In genomic region chr4:97927309-97927656, GRCm38 (mm10) we compare ENCODE assay signal across 20 mouse cellular contexts.
DNase-seq lines count a peak whose midpoint lies in the region; ATAC-seq and TF ChIP-seq lines count a peak whose summit lies in the region.
"Had no signal": no experiment of that assay in that cellular context is flagged by ENCODE, and none has a peak within 500 bp of the region (broad histone marks: within the 10 kb centered on the region; RNA-seq: fewer than 3 reads in every experiment).

No protein-coding gene starts in this region.

- H3K9ac ChIP-seq in forebrain, embryonic 12.5 days = no peak overlapping the region
- H3K9ac ChIP-seq in forebrain, postnatal 0 days = no peak overlapping the region
- no peak overlapping the region for H3K9ac ChIP-seq in hindbrain, embryonic 14.5 days
- H3K9ac ChIP-seq in midbrain, embryonic 13.5 days (replicated peaks) = no peak overlapping the region
- H3K9ac ChIP-seq in midbrain, embryonic 15.5 days = no peak overlapping the region
- no peak overlapping the region for H3K9ac ChIP-seq in neural tube, embryonic 14.5 days (replicated peaks; ENCODE audit: low read depth, low read length)
- H3K9ac ChIP-seq: limb, embryonic 13.5 days; liver, embryonic 15.5 days; neural tube, embryonic 12.5 days had no signal

- no peak for ATAC-seq in forebrain, embryonic 12.5 days (ENCODE audit: low FRiP score)
- ATAC-seq in forebrain, postnatal 0 days = no peak
- ATAC-seq in hindbrain, embryonic 14.5 days (ENCODE audit: low FRiP score) = no peak
- no peak for ATAC-seq in midbrain, embryonic 13.5 days
- ATAC-seq in midbrain, embryonic 15.5 days (replicated peaks) = no peak
- ATAC-seq in neural tube, embryonic 14.5 days (ENCODE audit: low read depth) = no peak

- TF ChIP-seq CTCF in forebrain, postnatal 0 days (IDR thresholded peaks at IDR 0.05; ENCODE audit: low read depth) = no peak

- no peaks in the 10 kb centered on the region for H3K36me3 ChIP-seq in forebrain, embryonic 12.5 days (replicated peaks)
- H3K36me3 ChIP-seq in forebrain, postnatal 0 days (ENCODE audit: insufficient read depth) = no peaks in the 10 kb centered on the region
- H3K36me3 ChIP-seq in hindbrain, embryonic 14.5 days (replicated peaks; ENCODE audit: control insufficient read depth, insufficient read depth) = no peaks in the 10 kb centered on the region
- no peaks in the 10 kb centered on the region for H3K36me3 ChIP-seq in hindbrain, embryonic 10.5 days
- H3K36me3 ChIP-seq in midbrain, embryonic 13.5 days = no peaks in the 10 kb centered on the region
- no peaks in the 10 kb centered on the region for H3K36me3 ChIP-seq in midbrain, embryonic 15.5 days (replicated peaks)
- H3K36me3 ChIP-seq in neural tube, embryonic 14.5 days (ENCODE audit: control insufficient read depth, insufficient read depth, low read length) = no peaks in the 10 kb centered on the region
- H3K36me3 ChIP-seq: heart, embryonic 10.5 days; limb, embryonic 13.5 days; liver, embryonic 15.5 days; neural tube, embryonic 12.5 days had no signal

- no peak overlapping the region for H3K4me3 ChIP-seq in forebrain, embryonic 12.5 days (replicated peaks)
- H3K4me3 ChIP-seq in forebrain, postnatal 0 days (ENCODE audit: low read depth, low read length) = no peak overlapping the region
- no peak overlapping the region for H3K4me3 ChIP-seq in hindbrain, embryonic 14.5 days (replicated peaks; ENCODE audit: low read length)
- no peak overlapping the region for H3K4me3 ChIP-seq in hindbrain, embryonic 10.5 days
- no peak overlapping the region for H3K4me3 ChIP-seq in midbrain, embryonic 13.5 days (replicated peaks)
- H3K4me3 ChIP-seq in midbrain, embryonic 15.5 days = no peak overlapping the region
- no peak overlapping the region for H3K4me3 ChIP-seq in neural tube, embryonic 14.5 days (ENCODE audit: low read depth, low read length)
- H3K4me3 ChIP-seq: heart, embryonic 10.5 days; limb, embryonic 13.5 days; liver, embryonic 15.5 days; neural tube, embryonic 12.5 days had no signal

- peaks cover 39% of the 10 kb centered on the region for H3K4me1 ChIP-seq in forebrain, embryonic 12.5 days
- peaks cover 20% of the 10 kb centered on the region for H3K4me1 ChIP-seq in forebrain, postnatal 0 days (ENCODE audit: insufficient read depth)
- H3K4me1 ChIP-seq in hindbrain, embryonic 14.5 days (replicated peaks; ENCODE audit: control insufficient read depth, insufficient read depth, low read length) = peaks cover 33% of the 10 kb centered on the region
- H3K4me1 ChIP-seq in hindbrain, embryonic 10.5 days (replicated peaks) = peaks cover 7% of the 10 kb centered on the region; the same call in 1 of the 2 replicates
- H3K4me1 ChIP-seq in midbrain, embryonic 13.5 days (replicated peaks) = peaks cover 34% of the 10 kb centered on the region
- peaks cover 14% of the 10 kb centered on the region for H3K4me1 ChIP-seq in midbrain, embryonic 15.5 days
- H3K4me1 ChIP-seq in neural tube, embryonic 14.5 days (ENCODE audit: control insufficient read depth, insufficient read depth, low read length) = peaks cover 14% of the 10 kb centered on the region; the same call in 1 of the 2 replicates
- H3K4me1 ChIP-seq: heart, embryonic 10.5 days had no signal

- DNase-seq in forebrain, postnatal 0 days = no peak
- peak; percentile 67 for DNase-seq in hindbrain, embryonic 14.5 days (ENCODE audit: low spot score)
- no peak for DNase-seq in hindbrain, embryonic 10.5 days (ENCODE audit: low spot score)
- no peak for DNase-seq in thymus, adult 18-20 months
- DNase-seq: cerebellum, adult 11-12 months; cerebellum, postnatal 36 days; gastrocnemius, postnatal 36 days; kidney, adult 11 months; kidney, postnatal 14 days; right cerebral cortex, postnatal 4 days; thymus, postnatal 36 days had no signal

- H3K9me3 ChIP-seq in forebrain, embryonic 12.5 days = no peaks in the 10 kb centered on the region
- no peaks in the 10 kb centered on the region for H3K9me3 ChIP-seq in forebrain, postnatal 0 days (ENCODE audit: low read length)
- no peaks in the 10 kb centered on the region for H3K9me3 ChIP-seq in hindbrain, embryonic 14.5 days (ENCODE audit: control insufficient read depth, low read length)
- no peaks in the 10 kb centered on the region for H3K9me3 ChIP-seq in hindbrain, embryonic 10.5 days
- no peaks in the 10 kb centered on the region for H3K9me3 ChIP-seq in midbrain, embryonic 13.5 days
- H3K9me3 ChIP-seq in midbrain, embryonic 15.5 days = no peaks in the 10 kb centered on the region
- no peaks in the 10 kb centered on the region for H3K9me3 ChIP-seq in neural tube, embryonic 14.5 days (ENCODE audit: control insufficient read depth, low read length)
- H3K9me3 ChIP-seq: heart, embryonic 10.5 days; limb, embryonic 13.5 days; liver, embryonic 15.5 days; neural tube, embryonic 12.5 days had no signal

- no peaks in the 10 kb centered on the region for H3K27me3 ChIP-seq in forebrain, embryonic 12.5 days
- no peaks in the 10 kb centered on the region for H3K27me3 ChIP-seq in forebrain, postnatal 0 days (ENCODE audit: insufficient read depth, low read length)
- no peaks in the 10 kb centered on the region for H3K27me3 ChIP-seq in hindbrain, embryonic 14.5 days (ENCODE audit: control insufficient read depth, insufficient read depth, low read length)
- no peaks in the 10 kb centered on the region for H3K27me3 ChIP-seq in hindbrain, embryonic 10.5 days (ENCODE audit: insufficient read depth, poor library complexity, severe bottlenecking)
- H3K27me3 ChIP-seq in midbrain, embryonic 13.5 days = no peaks in the 10 kb centered on the region
- no peaks in the 10 kb centered on the region for H3K27me3 ChIP-seq in midbrain, embryonic 15.5 days (replicated peaks)
- no peaks in the 10 kb centered on the region for H3K27me3 ChIP-seq in neural tube, embryonic 14.5 days (ENCODE audit: control insufficient read depth, insufficient read depth, low read length)
- H3K27me3 ChIP-seq: CH12.LX; limb, embryonic 13.5 days; liver, embryonic 15.5 days; neural tube, embryonic 12.5 days had no signal

- peak overlapping the region; percentile 27; the same call in 1 of the 2 replicates for H3K27ac ChIP-seq in forebrain, embryonic 12.5 days
- no peak overlapping the region for H3K27ac ChIP-seq in forebrain, postnatal 0 days (ENCODE audit: low read depth, low read length)
- 0 out of 2 replicates have a peak overlapping the region, but pooled peaks have one; percentile 43 for H3K27ac ChIP-seq in hindbrain, embryonic 14.5 days
- no peak overlapping the region for H3K27ac ChIP-seq in hindbrain, embryonic 10.5 days
- 0 out of 2 replicates have a peak overlapping the region, but pooled peaks have one; percentile 2 for H3K27ac ChIP-seq in midbrain, embryonic 13.5 days
- H3K27ac ChIP-seq in midbrain, embryonic 15.5 days = no peak overlapping the region
- peak overlapping the region; percentile 48; the same call in 1 of the 2 replicates for H3K27ac ChIP-seq in neural tube, embryonic 14.5 days (ENCODE audit: low read depth, low read length)
- H3K27ac ChIP-seq: heart, embryonic 10.5 days; liver, embryonic 15.5 days; neural tube, embryonic 12.5 days had no signal

- WGBS in forebrain, embryonic 12.5 days = 70% methylated on average over 3 of the region's 3 CpGs
- WGBS in forebrain, postnatal 0 days = 31% methylated on average over 3 of the region's 3 CpGs
- WGBS in hindbrain, embryonic 14.5 days = 57% methylated on average over 3 of the region's 3 CpGs
- WGBS in hindbrain, embryonic 10.5 days = 90% methylated on average over 3 of the region's 3 CpGs
- 75% methylated on average over 3 of the region's 3 CpGs for WGBS in midbrain, embryonic 13.5 days
- WGBS in midbrain, embryonic 15.5 days = 49% methylated on average over 3 of the region's 3 CpGs
- 64% methylated on average over 3 of the region's 3 CpGs for WGBS in neural tube, embryonic 14.5 days

- H3K4me2 ChIP-seq in forebrain, embryonic 12.5 days = no peak overlapping the region
- no peak overlapping the region for H3K4me2 ChIP-seq in forebrain, postnatal 0 days (ENCODE audit: low read depth)
- H3K4me2 ChIP-seq in hindbrain, embryonic 14.5 days (replicated peaks) = no peak overlapping the region
- no peak overlapping the region for H3K4me2 ChIP-seq in midbrain, embryonic 13.5 days (replicated peaks)
- no peak overlapping the region for H3K4me2 ChIP-seq in midbrain, embryonic 15.5 days
- H3K4me2 ChIP-seq in neural tube, embryonic 14.5 days (ENCODE audit: low read depth, low read length) = no peak overlapping the region
- H3K4me2 ChIP-seq: limb, embryonic 13.5 days; liver, embryonic 15.5 days; neural tube, embryonic 12.5 days had no signal

Comparison
In these comparisons a context has a peak if more than half of its experiments do, and no peak if none do; other contexts are left out.
1. H3K27ac ChIP-seq: peak in forebrain, embryonic 12.5 days (single experiment), hindbrain, embryonic 14.5 days (single experiment), midbrain, embryonic 13.5 days (single experiment) and neural tube, embryonic 14.5 days (single experiment); none in forebrain, postnatal 0 days (single experiment), hindbrain, embryonic 10.5 days (single experiment) and midbrain, embryonic 15.5 days (single experiment).